Mouse (Mus musculus): ENCODE data around the gene Plp2. TPM values are rescaled to one million over a fixed set of nuclear protein-coding genes. Genes with fewer than 3 reads are reported as not detected.

Gene Plp2
- polyA plus RNA-seq, 1 experiment from 2014 or later: 40.9 TPM

GRCm38 (mm10) chrX:7658031-7658784, 13.0 kb downstream of the Plp2 start:
- 14% methylated on average over 15 of the region's 15 CpGs for WGBS
- Histone ChIP-seq H3K36me3 (no peaks in the 10 kb centered on the region), H3K9me3 (peaks cover 3% of the 10 kb centered on the region; the same call in 1 of the 2 replicates), H3K4me1 (replicated peaks) (peaks cover 22% of the 10 kb centered on the region), H3K4me3 (peak overlapping the region; percentile 51), H3K27ac (peak overlapping the region; percentile 83), H3K27me3 (ENCODE audit: insufficient read depth, poor library complexity, severe bottlenecking) (no peaks in the 10 kb centered on the region)
- DNase-seq (ENCODE audit: low spot score): peak; percentile 46

GRCm38 (mm10) chrX:7657221-7657639, 14.0 kb downstream of the Plp2 start, which contains the start of gene Prickle3:
Prickle3 (plus strand) TSS chrX:7657260.
- WGBS: 17% methylated on average over 26 of the region's 26 CpGs
- H3K9me3 ChIP-seq: peaks cover 3% of the 10 kb centered on the region; the same call in 1 of the 2 replicates
- no peaks in the 10 kb centered on the region for H3K27me3 ChIP-seq (ENCODE audit: insufficient read depth, poor library complexity, severe bottlenecking)
- peak within 1 kb of the TSS; percentile 83 for H3K27ac ChIP-seq
- no peak for DNase-seq (ENCODE audit: low spot score)
- peaks cover 22% of the 10 kb centered on the region for H3K4me1 ChIP-seq (replicated peaks)
- peak within 1 kb of the TSS; percentile 51 for H3K4me3 ChIP-seq
- no peaks in the 10 kb centered on the region for H3K36me3 ChIP-seq

GRCm38 (mm10) chrX:7648671-7649304, 22.4 kb downstream of the Plp2 start:
- Histone ChIP-seq H3K4me1 (replicated peaks) (0 out of 2 replicates have a peak, but pooled peaks cover 2% of the 10 kb centered on the region), H3K4me3 (peak overlapping the region; percentile 54), H3K27me3 (ENCODE audit: insufficient read depth, poor library complexity, severe bottlenecking) (no peaks in the 10 kb centered on the region), H3K36me3 (no peaks in the 10 kb centered on the region), H3K27ac (peak overlapping the region; percentile 88), H3K9me3 (peaks cover 7% of the 10 kb centered on the region; the same call in 1 of the 2 replicates)
- peak; percentile 79 for DNase-seq (ENCODE audit: low spot score)
- 19% methylated on average over 25 of the region's 25 CpGs for WGBS

GRCm38 (mm10) chrX:7645349-7645748, 25.8 kb downstream of the Plp2 start:
- 7% methylated on average over 5 of the region's 5 CpGs for WGBS
- 0 out of 2 replicates have a peak, but pooled peaks cover 6% of the 10 kb centered on the region for H3K4me1 ChIP-seq (replicated peaks)
- H3K27me3 ChIP-seq (ENCODE audit: insufficient read depth, poor library complexity, severe bottlenecking): peaks cover 4% of the 10 kb centered on the region; the same call in 1 of the 2 replicates
- no peak overlapping the region for H3K27ac ChIP-seq
- H3K9me3 ChIP-seq: peaks cover 7% of the 10 kb centered on the region; the same call in 1 of the 2 replicates
- peak; percentile 74 for DNase-seq (ENCODE audit: low spot score)
- no peak overlapping the region for H3K4me3 ChIP-seq
- H3K36me3 ChIP-seq: no peaks in the 10 kb centered on the region

- 31% methylated on average over 12 of the region's 12 CpGs for WGBS
- no peak for DNase-seq (ENCODE audit: low spot score)
- 0 out of 2 replicates have a peak, but pooled peaks cover 7% of the 10 kb centered on the region for H3K9me3 ChIP-seq
- H3K36me3 ChIP-seq: no peaks in the 10 kb centered on the region
- H3K4me1 ChIP-seq (replicated peaks): peaks cover 17% of the 10 kb centered on the region
- peaks cover 14% of the 10 kb centered on the region; the same call in 1 of the 2 replicates for H3K27me3 ChIP-seq (ENCODE audit: insufficient read depth, poor library complexity, severe bottlenecking)
- no peak overlapping the region for H3K4me3 ChIP-seq
- H3K27ac ChIP-seq: no peak overlapping the region
Measured at GRCm38 (mm10) chrX:7640785-7641184, 30.4 kb downstream of the Plp2 start.

- DNase-seq (ENCODE audit: low spot score): no peak
- Histone ChIP-seq H3K4me1 (replicated peaks) (peaks cover 17% of the 10 kb centered on the region), H3K4me3 (peak overlapping the region; percentile 58), H3K9me3 (0 out of 2 replicates have a peak, but pooled peaks cover 7% of the 10 kb centered on the region), H3K36me3 (no peaks in the 10 kb centered on the region), H3K27ac (peak overlapping the region; percentile 53), H3K27me3 (ENCODE audit: insufficient read depth, poor library complexity, severe bottlenecking) (peaks cover 14% of the 10 kb centered on the region; the same call in 1 of the 2 replicates)
- 28% methylated on average over 13 of the region's 13 CpGs for WGBS
Measured at GRCm38 (mm10) chrX:7639536-7640325, 31.5 kb downstream of the Plp2 start.

GRCm38 (mm10) chrX:7638401-7639091, 32.6 kb downstream of the Plp2 start, which contains the start of gene Syp:
Syp (plus strand) TSS chrX:7638471.
- peak; percentile 89 for DNase-seq (ENCODE audit: low spot score)
- H3K27ac ChIP-seq: peak within 1 kb of the TSS; percentile 79
- 10% methylated on average over 42 of the region's 42 CpGs for WGBS
- H3K9me3 ChIP-seq: 0 out of 2 replicates have a peak, but pooled peaks cover 3% of the 10 kb centered on the region
- no peaks in the 10 kb centered on the region for H3K36me3 ChIP-seq
- H3K27me3 ChIP-seq (ENCODE audit: insufficient read depth, poor library complexity, severe bottlenecking): peaks cover 14% of the 10 kb centered on the region; the same call in 1 of the 2 replicates
- H3K4me1 ChIP-seq (replicated peaks): peaks cover 17% of the 10 kb centered on the region
- H3K4me3 ChIP-seq: peak within 1 kb of the TSS; percentile 58

- no peak overlapping the region for H3K27ac ChIP-seq
- H3K27me3 ChIP-seq (ENCODE audit: insufficient read depth, poor library complexity, severe bottlenecking): peaks cover 10% of the 10 kb centered on the region; the same call in 1 of the 2 replicates
- WGBS: 82% methylated on average over 3 of the region's 3 CpGs
- 0 out of 2 replicates have a peak, but pooled peaks cover 5% of the 10 kb centered on the region for H3K9me3 ChIP-seq
- no peak for DNase-seq (ENCODE audit: low spot score)
- H3K36me3 ChIP-seq: no peaks in the 10 kb centered on the region
- H3K4me1 ChIP-seq (replicated peaks): peaks cover 13% of the 10 kb centered on the region
- no peak overlapping the region for H3K4me3 ChIP-seq
Measured at GRCm38 (mm10) chrX:7635101-7635500, 36.1 kb downstream of the Plp2 start.

GRCm38 (mm10) chrX:7632560-7632959, 38.6 kb downstream of the Plp2 start:
- 86% methylated on average over 6 of the region's 6 CpGs for WGBS

More at GRCm38 (mm10) chrX:7632560-7632959, 38.6 kb downstream of the Plp2 start:
- Histone ChIP-seq H3K4me1 (replicated peaks) (no peaks in the 10 kb centered on the region), H3K27me3 (ENCODE audit: insufficient read depth, poor library complexity, severe bottlenecking) (no peaks in the 10 kb centered on the region), H3K27ac (no peak overlapping the region), H3K9me3 (0 out of 2 replicates have a peak, but pooled peaks cover 2% of the 10 kb centered on the region), H3K4me3 (no peak overlapping the region), H3K36me3 (no peaks in the 10 kb centered on the region)
- DNase-seq (ENCODE audit: low spot score): no peak

All from hindbrain, embryonic 10.5 days (tissue).